Mouse (Mus musculus) embryonic fibroblast, embryonic 13.5 days (primary cell): ENCODE results near the gene Smim24.

Experiments used
- CTCF ChIP-seq: IDR thresholded peaks from 2 replicates; pipeline ENCODE4 v1.5.1; 2011; ENCODE audit warnings: mild to moderate bottlenecking, control low read depth, low read length, moderate library complexity, borderline replicate concordance; ENCODE audit not compliant: insufficient read depth
- POLR2A ChIP-seq: IDR thresholded peaks from 2 replicates; pipeline ENCODE4 v1.6.1; 2011; ENCODE audit warnings: low read depth, mild to moderate bottlenecking, control low read depth, low read length, moderate library complexity

DNA sequence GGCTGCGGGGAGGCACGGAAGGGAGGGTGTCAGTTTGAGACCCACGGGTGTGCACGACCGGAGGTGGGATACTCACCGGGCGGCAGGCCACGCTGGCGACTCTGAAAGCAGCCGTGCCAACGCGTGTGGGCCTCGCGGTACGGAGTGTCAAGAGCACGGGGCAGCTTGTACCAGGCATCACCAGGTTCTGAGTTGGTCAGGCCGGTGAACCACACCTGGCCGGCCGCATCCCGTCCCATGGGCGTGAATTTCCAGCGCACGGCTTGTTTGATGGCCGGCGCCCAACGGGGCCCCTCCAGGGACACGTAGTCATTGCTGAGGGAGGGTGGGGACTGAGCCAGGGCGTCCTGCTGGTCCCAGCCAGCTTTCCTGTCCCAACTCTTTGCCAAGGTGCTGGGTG, 28.2 kb upstream of the Smim24 start:
- TF ChIP-seq CTCF (no peak), POLR2A (no peak)
